Mouse (Mus musculus) testis, adult 2 months (tissue): ENCODE results near the gene Npm3.

ENCODE experiments used
- CTCF ChIP-seq: fragments of 200-500 bp; IDR thresholded peaks from 2 replicates; pipeline ENCODE4 v1.5.1; 2012; ENCODE audit warnings: low read depth, mild to moderate bottlenecking, inconsistent platforms, low read length, moderate library complexity; ENCODE audit not compliant: control insufficient read depth, insufficient read depth, insufficient replicate concordance
- POLR2A ChIP-seq: fragments of 200-500 bp; IDR thresholded peaks from 2 replicates; pipeline ENCODE4 v1.6.1; 2012; ENCODE audit warnings: low read depth, mild to moderate bottlenecking, inconsistent platforms, low read length, moderate library complexity; ENCODE audit not compliant: control insufficient read depth

DNA sequence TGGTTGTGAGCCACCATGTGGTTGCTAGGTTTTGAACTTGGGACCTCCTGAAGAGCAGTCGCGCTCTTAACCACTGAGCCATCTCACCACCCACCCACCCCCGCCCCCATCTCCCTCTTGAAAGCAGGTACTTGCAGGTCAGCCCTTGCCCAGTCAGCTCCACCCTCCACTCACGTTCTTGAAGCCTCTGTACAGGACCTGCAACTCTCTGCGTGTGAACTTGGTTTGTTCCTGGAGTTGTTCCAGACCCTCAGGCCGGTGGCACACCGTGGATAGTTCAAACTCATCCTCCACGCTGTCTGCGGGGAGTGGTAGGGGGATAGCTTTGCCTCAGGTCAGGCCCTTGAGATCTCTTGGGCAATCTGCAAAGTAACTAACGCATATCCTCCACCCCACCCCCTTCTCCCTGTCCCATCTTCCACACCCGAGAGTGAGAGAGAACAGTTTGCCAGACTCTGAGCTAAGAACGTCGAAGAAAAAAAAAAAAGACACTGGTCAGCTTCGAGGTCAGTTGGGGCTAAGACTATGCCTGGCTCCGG is 46.1 kb upstream of the Npm3 start:
- TF ChIP-seq CTCF (no peak), POLR2A (no peak)
